Mouse (Mus musculus): Measurements from ENCODE around the gene Trub1.

- TF ChIP-seq CTCF (IDR thresholded peaks at IDR 0.05; ENCODE audit: low read depth, low read length), result peak; percentile 56
- no peak for TF ChIP-seq POLR2A (IDR thresholded peaks at IDR 0.05; ENCODE audit: extremely low read depth, insufficient read depth, low read length)
Observed at GRCm38 (mm10) chr19:57457075-57457474, 4.4 kb downstream of the Trub1 start.
